Mouse (Mus musculus) thymus, adult 2 months (tissue): ENCODE data around the gene Gpr107.

ENCODE experiments used
- CTCF ChIP-seq: fragments of 200-500 bp; IDR thresholded peaks from 2 replicates; pipeline ENCODE4 v1.5.1; 2012; ENCODE audit warnings: mild to moderate bottlenecking, control low read depth, low read length, moderate library complexity, borderline replicate concordance; ENCODE audit not compliant: control insufficient read depth, poor library complexity, insufficient read depth; ENCODE audit errors: extremely low read depth
- POLR2A ChIP-seq: fragments of 200-500 bp; IDR thresholded peaks from 2 replicates; pipeline ENCODE4 v1.6.1; 2012; ENCODE audit warnings: mild to moderate bottlenecking, low read length, control low read depth, moderate library complexity; ENCODE audit not compliant: control insufficient read depth, poor library complexity, insufficient read depth; ENCODE audit errors: extremely low read depth

GRCm38 (mm10) chr2:31201851-31202250 lies 49.7 kb downstream of the Gpr107 start:
- no peak for TF ChIP-seq CTCF
- TF ChIP-seq POLR2A = no peak
